Mouse (Mus musculus) liver (tissue): ENCODE results near the gene Pvr.

ENCODE experiments used
- DNase-seq: peaks from one replicate; pipeline ENCODE4 v3.0.0-alpha.2; 2020; ENCODE audit warnings: mixed read lengths

Pvr gene

GRCm38 (mm10) chr7:19920506-19921261 is at the start of gene Pvr:
Pvr (minus strand) TSS chr7:19921160.
- peak; percentile 68 for DNase-seq

GRCm38 (mm10) chr7:19970196-19970595 is 49.2 kb upstream of the Pvr start:
- no peak for DNase-seq

- DNase-seq, result no peak
Observed at GRCm38 (mm10) chr7:19969541-19970090, 48.7 kb upstream of the Pvr start.

GRCm38 (mm10) chr7:19969106-19969505 is 48.1 kb upstream of the Pvr start:
- no peak for DNase-seq

- no peak for DNase-seq
Observed at GRCm38 (mm10) chr7:19964985-19965579, 44.1 kb upstream of the Pvr start, which contains the start of gene Ceacam20. Ceacam20 (plus strand) TSS chr7:19965412.

GRCm38 (mm10) chr7:19962423-19962822 is 41.5 kb upstream of the Pvr start:
- no peak for DNase-seq

- peak; percentile 77 for DNase-seq
Observed at GRCm38 (mm10) chr7:19956341-19956781, 35.4 kb upstream of the Pvr start.

GRCm38 (mm10) chr7:19955861-19956260 is 34.9 kb upstream of the Pvr start:
- DNase-seq, result no peak

- no peak for DNase-seq
Observed at GRCm38 (mm10) chr7:19953054-19953453, 32.1 kb upstream of the Pvr start.

- DNase-seq, result no peak
Observed at GRCm38 (mm10) chr7:19952320-19952986, 31.5 kb upstream of the Pvr start.

GRCm38 (mm10) chr7:19950589-19950988 is 29.6 kb upstream of the Pvr start, which contains the start of gene Igsf23:
Igsf23 (minus strand) TSS chr7:19950756.
- no peak for DNase-seq

GRCm38 (mm10) chr7:19949996-19950395 is 29.0 kb upstream of the Pvr start:
- no peak for DNase-seq

GRCm38 (mm10) chr7:19948956-19949355 is 28.0 kb upstream of the Pvr start:
- DNase-seq, result no peak

GRCm38 (mm10) chr7:19945821-19946515 is 25.0 kb upstream of the Pvr start:
- DNase-seq, result no peak

GRCm38 (mm10) chr7:19945201-19945600 is 24.2 kb upstream of the Pvr start:
- DNase-seq, result no peak

- DNase-seq, result no peak
Observed at GRCm38 (mm10) chr7:19944709-19945108, 23.7 kb upstream of the Pvr start.

GRCm38 (mm10) chr7:19940256-19940655 is 19.3 kb upstream of the Pvr start:
- no peak for DNase-seq

- DNase-seq, result peak; percentile 38
Observed at GRCm38 (mm10) chr7:19939555-19940235, 18.7 kb upstream of the Pvr start.

GRCm38 (mm10) chr7:19937229-19937821 is 16.4 kb upstream of the Pvr start:
- no peak for DNase-seq

- DNase-seq, result no peak
Observed at GRCm38 (mm10) chr7:19935961-19936360, 15.0 kb upstream of the Pvr start.

GRCm38 (mm10) chr7:19935171-19935751 is 14.3 kb upstream of the Pvr start:
- peak; percentile 24 for DNase-seq
